In the genomic region with DNA sequence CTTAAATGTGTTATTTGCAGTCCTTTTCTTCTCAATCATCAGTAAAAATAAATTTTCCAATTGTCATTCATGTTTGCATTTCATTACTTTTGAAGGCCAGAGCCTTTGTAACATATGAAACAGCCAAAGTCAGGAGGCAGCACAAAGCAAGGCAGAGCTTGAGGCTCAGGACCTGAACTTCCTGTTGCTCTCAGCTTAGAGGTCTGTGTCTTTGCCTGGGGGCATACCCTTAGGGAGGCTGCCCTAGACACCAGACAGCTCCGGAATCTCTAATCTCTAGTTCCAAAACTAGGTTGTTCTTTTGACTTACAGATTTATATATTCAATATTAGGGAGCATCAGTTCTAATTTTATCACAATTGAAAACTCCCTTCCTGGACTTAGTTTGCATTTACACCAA, we compare ENCODE assay signal across 30 mouse cellular contexts. TPM values are rescaled to one million over a fixed set of nuclear protein-coding genes. Genes with fewer than 3 reads are reported as not detected.
DNase-seq lines count a peak whose midpoint lies in the region; ATAC-seq lines count a peak whose summit lies in the region.
"Had no signal": no experiment of that assay in that cellular context is flagged by ENCODE, and none has a peak within 500 bp of the region (broad histone marks: within the 10 kb centered on the region; RNA-seq: fewer than 3 reads in every experiment).

No protein-coding gene starts in this region.

- no peak overlapping the region for H3K4me2 ChIP-seq in heart, embryonic 11.5 days
- peak overlapping the region; percentile 20; the same call in 1 of the 2 replicates for H3K4me2 ChIP-seq in heart, embryonic 16.5 days (ENCODE audit: low read depth, low read length)
- H3K4me2 ChIP-seq in hindbrain, embryonic 13.5 days = no peak overlapping the region
- no peak overlapping the region for H3K4me2 ChIP-seq in midbrain, embryonic 16.5 days (ENCODE audit: low read length)
- H3K4me2 ChIP-seq in liver, embryonic 11.5 days = no peak overlapping the region
- H3K4me2 ChIP-seq: embryonic facial prominence, embryonic 12.5 days; hindbrain, embryonic 15.5 days; kidney, embryonic 15.5 days; liver, embryonic 13.5 days; midbrain, embryonic 13.5 days; neural tube, embryonic 15.5 days had no signal

- H3K36me3 ChIP-seq in heart, embryonic 10.5 days = no peaks in the 10 kb centered on the region
- H3K36me3 ChIP-seq in heart, embryonic 11.5 days (ENCODE audit: control insufficient read depth, insufficient read depth, low read length) = no peaks in the 10 kb centered on the region
- H3K36me3 ChIP-seq in heart, embryonic 16.5 days (ENCODE audit: control insufficient read depth, insufficient read depth) = no peaks in the 10 kb centered on the region
- no peaks in the 10 kb centered on the region for H3K36me3 ChIP-seq in hindbrain, embryonic 13.5 days
- no peaks in the 10 kb centered on the region for H3K36me3 ChIP-seq in midbrain, embryonic 16.5 days (ENCODE audit: control insufficient read depth, insufficient read depth, low read length)
- H3K36me3 ChIP-seq in liver, embryonic 11.5 days (ENCODE audit: control insufficient read depth, insufficient read depth, low read length) = no peaks in the 10 kb centered on the region
- H3K36me3 ChIP-seq: embryonic facial prominence, embryonic 12.5 days; hindbrain, embryonic 15.5 days; kidney, embryonic 15.5 days; liver, embryonic 13.5 days; midbrain, embryonic 13.5 days; neural tube, embryonic 15.5 days had no signal

- ATAC-seq in heart, embryonic 11.5 days (replicated peaks; ENCODE audit: insufficient number of reproducible peaks, low FRiP score, low TSS enrichment) = no peak
- no peak for ATAC-seq in heart, embryonic 16.5 days (replicated peaks; ENCODE audit: extremely low read depth, insufficient read depth, low FRiP score)
- ATAC-seq in hindbrain, embryonic 13.5 days (ENCODE audit: low FRiP score) = no peak
- no peak for ATAC-seq in midbrain, embryonic 16.5 days
- no peak for ATAC-seq in liver, embryonic 11.5 days (replicated peaks; ENCODE audit: low FRiP score)
- ATAC-seq: forebrain, embryonic 14.5 days; lung, postnatal 0 days; midbrain, embryonic 13.5 days had no signal

- DNase-seq in heart, adult 11 months = peak; percentile 85
- DNase-seq in heart, embryonic 10.5 days (ENCODE audit: low spot score) = no peak
- peak; percentile 63 for DNase-seq in ES-CJ7 (ENCODE audit: low read depth, low spot score)
- no peak for DNase-seq in liver, embryonic 11.5 days (ENCODE audit: low spot score)
- DNase-seq: adrenal gland, postnatal 14 days; cerebellum, adult 11 months; cerebellum, adult 9-10 months; cerebellum, postnatal 36 days; gastrocnemius, postnatal 36 days; kidney, adult 18-20 months; kidney, postnatal 25 days; layer of hippocampus, postnatal 36 days; left cerebral cortex, postnatal 4 days; liver, embryonic 13.5 days; lung, adult 18-20 months; lung, postnatal 4 days; retina, postnatal 1 day; right cerebral cortex, postnatal 14 days had no signal

- H3K9me3 ChIP-seq in heart, embryonic 10.5 days = no peaks in the 10 kb centered on the region
- H3K9me3 ChIP-seq in heart, embryonic 11.5 days (replicated peaks; ENCODE audit: control insufficient read depth, low read length) = no peaks in the 10 kb centered on the region
- no peaks in the 10 kb centered on the region for H3K9me3 ChIP-seq in heart, embryonic 16.5 days (replicated peaks; ENCODE audit: control insufficient read depth, low read length)
- no peaks in the 10 kb centered on the region for H3K9me3 ChIP-seq in hindbrain, embryonic 13.5 days
- H3K9me3 ChIP-seq in midbrain, embryonic 16.5 days (replicated peaks; ENCODE audit: control insufficient read depth, low read length, poor library complexity, severe bottlenecking) = no peaks in the 10 kb centered on the region
- H3K9me3 ChIP-seq in liver, embryonic 11.5 days (ENCODE audit: control insufficient read depth, low read length) = no peaks in the 10 kb centered on the region
- H3K9me3 ChIP-seq: embryonic facial prominence, embryonic 12.5 days; hindbrain, embryonic 15.5 days; kidney, embryonic 15.5 days; liver, embryonic 13.5 days; megakaryocyte, embryonic 14.5 days; midbrain, embryonic 13.5 days; neural tube, embryonic 15.5 days had no signal

- WGBS in heart, embryonic 10.5 days = 58% methylated on average over 1 of the region's 1 CpGs
- WGBS in heart, embryonic 11.5 days (ENCODE audit: insufficient replicate concordance) = 40% methylated on average over 1 of the region's 1 CpGs
- WGBS in heart, embryonic 16.5 days = 53% methylated on average over 1 of the region's 1 CpGs
- 81% methylated on average over 1 of the region's 1 CpGs for WGBS in hindbrain, embryonic 13.5 days
- WGBS in midbrain, embryonic 16.5 days = 74% methylated on average over 1 of the region's 1 CpGs
- 56% methylated on average over 1 of the region's 1 CpGs for WGBS in liver, embryonic 11.5 days

- no peaks in the 10 kb centered on the region for H3K27me3 ChIP-seq in heart, embryonic 10.5 days (ENCODE audit: insufficient read depth, poor library complexity, severe bottlenecking)
- H3K27me3 ChIP-seq in heart, embryonic 11.5 days (ENCODE audit: control insufficient read depth, insufficient read depth, low read length) = no peaks in the 10 kb centered on the region
- no peaks in the 10 kb centered on the region for H3K27me3 ChIP-seq in heart, embryonic 16.5 days (ENCODE audit: control insufficient read depth, insufficient read depth, low read length)
- H3K27me3 ChIP-seq in hindbrain, embryonic 13.5 days = no peaks in the 10 kb centered on the region
- H3K27me3 ChIP-seq in midbrain, embryonic 16.5 days (ENCODE audit: control insufficient read depth, insufficient read depth, low read depth, low read length) = no peaks in the 10 kb centered on the region
- no peaks in the 10 kb centered on the region for H3K27me3 ChIP-seq in liver, embryonic 11.5 days (replicated peaks; ENCODE audit: control insufficient read depth, insufficient read depth, low read length)
- H3K27me3 ChIP-seq: embryonic facial prominence, embryonic 12.5 days; hindbrain, embryonic 15.5 days; kidney, embryonic 15.5 days; liver, embryonic 13.5 days; megakaryocyte, embryonic 14.5 days; midbrain, embryonic 13.5 days; neural tube, embryonic 15.5 days had no signal

- H3K9ac ChIP-seq in heart, embryonic 11.5 days (ENCODE audit: low read depth, low read length) = no peak overlapping the region
- H3K9ac ChIP-seq in heart, embryonic 16.5 days (ENCODE audit: low read length) = no peak overlapping the region
- no peak overlapping the region for H3K9ac ChIP-seq in hindbrain, embryonic 13.5 days
- no peak overlapping the region for H3K9ac ChIP-seq in midbrain, embryonic 16.5 days (ENCODE audit: low read depth, low read length)
- H3K9ac ChIP-seq in liver, embryonic 11.5 days (ENCODE audit: low read depth, low read length) = no peak overlapping the region
- H3K9ac ChIP-seq: embryonic facial prominence, embryonic 12.5 days; hindbrain, embryonic 15.5 days; kidney, embryonic 15.5 days; liver, embryonic 13.5 days; midbrain, embryonic 13.5 days; neural tube, embryonic 15.5 days had no signal

- no peak overlapping the region for H3K27ac ChIP-seq in heart, embryonic 10.5 days
- H3K27ac ChIP-seq in heart, embryonic 11.5 days (ENCODE audit: low read depth, low read length) = peak overlapping the region; percentile 66
- peak overlapping the region; percentile 68 for H3K27ac ChIP-seq in heart, embryonic 16.5 days (ENCODE audit: low read length)
- H3K27ac ChIP-seq in hindbrain, embryonic 13.5 days = no peak overlapping the region
- no peak overlapping the region for H3K27ac ChIP-seq in midbrain, embryonic 16.5 days (ENCODE audit: low read length)
- H3K27ac ChIP-seq in liver, embryonic 11.5 days (ENCODE audit: low read depth, low read length) = no peak overlapping the region
- H3K27ac ChIP-seq: embryonic facial prominence, embryonic 12.5 days; hindbrain, embryonic 15.5 days; kidney, embryonic 15.5 days; liver, embryonic 13.5 days; midbrain, embryonic 13.5 days; neural tube, embryonic 15.5 days had no signal

- H3K4me3 ChIP-seq in heart, embryonic 10.5 days = no peak overlapping the region
- no peak overlapping the region for H3K4me3 ChIP-seq in heart, embryonic 11.5 days (ENCODE audit: low read depth, low read length)
- H3K4me3 ChIP-seq in heart, embryonic 16.5 days (ENCODE audit: low read length) = no peak overlapping the region
- H3K4me3 ChIP-seq in hindbrain, embryonic 13.5 days = no peak overlapping the region
- no peak overlapping the region for H3K4me3 ChIP-seq in midbrain, embryonic 16.5 days (ENCODE audit: low read depth, low read length)
- H3K4me3 ChIP-seq in liver, embryonic 11.5 days (ENCODE audit: low read depth, low read length) = no peak overlapping the region
- H3K4me3 ChIP-seq: embryonic facial prominence, embryonic 12.5 days; hindbrain, embryonic 15.5 days; kidney, embryonic 15.5 days; liver, embryonic 13.5 days; megakaryocyte, embryonic 14.5 days; midbrain, embryonic 13.5 days; neural tube, embryonic 15.5 days had no signal

- no peaks in the 10 kb centered on the region for H3K4me1 ChIP-seq in heart, embryonic 10.5 days
- no peaks in the 10 kb centered on the region for H3K4me1 ChIP-seq in heart, embryonic 11.5 days (ENCODE audit: control insufficient read depth, insufficient read depth, low read length)
- no peaks in the 10 kb centered on the region for H3K4me1 ChIP-seq in heart, embryonic 16.5 days (ENCODE audit: control insufficient read depth, insufficient read depth, low read length)
- H3K4me1 ChIP-seq in hindbrain, embryonic 13.5 days (replicated peaks) = no peaks in the 10 kb centered on the region
- H3K4me1 ChIP-seq in midbrain, embryonic 16.5 days (ENCODE audit: control insufficient read depth, insufficient read depth, low read length) = no peaks in the 10 kb centered on the region
- no peaks in the 10 kb centered on the region for H3K4me1 ChIP-seq in liver, embryonic 11.5 days (replicated peaks; ENCODE audit: control insufficient read depth, insufficient read depth, low read length)
- H3K4me1 ChIP-seq: embryonic facial prominence, embryonic 12.5 days; hindbrain, embryonic 15.5 days; kidney, embryonic 15.5 days; liver, embryonic 13.5 days; midbrain, embryonic 13.5 days; neural tube, embryonic 15.5 days had no signal

RNA-seq across cellular contexts. Expression of a gene that starts 17.9 kb away (rescaled TPM):
- 42.7 and 42.8 TPM in 2 replicates for polyA plus RNA-seq in heart, embryonic 10.5 days (2016; fragmentation: Nextera tagmentation; extraction: Ambion mirVana)
- 26.6 and 33.6 TPM in 2 replicates for polyA plus RNA-seq in heart, embryonic 11.5 days (2014; fragmentation: Nextera tagmentation; extraction: Ambion mirVana)
- 38.3 and 39.2 TPM in 2 replicates for polyA plus RNA-seq in heart, embryonic 16.5 days (2015; fragmentation: Nextera tagmentation; extraction: Ambion mirVana)
- 73.2 and 74.9 TPM in 2 replicates for polyA plus RNA-seq in hindbrain, embryonic 13.5 days (2015; fragmentation: Nextera tagmentation; extraction: Ambion mirVana)
- 78.0 and 80.3 TPM in 2 replicates for polyA plus RNA-seq in midbrain, embryonic 16.5 days (2015; fragmentation: Nextera tagmentation; extraction: Ambion mirVana)
- polyA plus RNA-seq in liver, embryonic 11.5 days (2014; fragmentation: Nextera tagmentation; extraction: Ambion mirVana) = 21.4 and 22.6 TPM in 2 replicates

Comparison
In these comparisons a context has a peak if more than half of its experiments do, and no peak if none do; other contexts are left out.
1. DNase-seq: peak in heart, adult 11 months (single experiment) and ES-CJ7 (single experiment); none in heart, embryonic 10.5 days (single experiment) and liver, embryonic 11.5 days (single experiment).
2. H3K27ac ChIP-seq: peak in heart, embryonic 11.5 days (single experiment) and heart, embryonic 16.5 days (single experiment); none in heart, embryonic 10.5 days (single experiment), hindbrain, embryonic 13.5 days (single experiment), midbrain, embryonic 16.5 days (single experiment) and liver, embryonic 11.5 days (single experiment).